Mouse (Mus musculus) embryonic facial prominence, embryonic 10.5 days (tissue): ENCODE measurements around the gene Fhdc1. TPM values are rescaled to one million over a fixed set of nuclear protein-coding genes. Genes with fewer than 3 reads are reported as not detected.

Experiments used
- DNase-seq: peaks from one replicate; pipeline ENCODE4 v3.0.0-alpha.2; 2017; ENCODE audit warnings: low spot score
- H3K27ac ChIP-seq: fragments of 300-500 bp; sonication (generic); replicated peaks from 2 replicates; pipeline ENCODE4 v1.5.1; 2016; ENCODE audit warnings: mild to moderate bottlenecking
- H3K27me3 ChIP-seq: fragments of 300-500 bp; sonication (generic); replicated peaks from 2 replicates; pipeline ENCODE4 v1.6.1; 2016; ENCODE audit warnings: low read depth, mild to moderate bottlenecking; ENCODE audit not compliant: poor library complexity, severe bottlenecking
- H3K36me3 ChIP-seq: fragments of 300-500 bp; sonication (generic); replicated peaks from 2 replicates; pipeline ENCODE4 v1.6.1; 2016; ENCODE audit warnings: mild to moderate bottlenecking, moderate library complexity
- H3K4me1 ChIP-seq: fragments of 300-500 bp; sonication (generic); 2 replicates; pipeline ENCODE4 v1.6.1; 2016
- H3K4me3 ChIP-seq: fragments of 300-500 bp; sonication (generic); 2 replicates; pipeline ENCODE4 v1.5.1; 2016; ENCODE audit warnings: mild to moderate bottlenecking, moderate library complexity
- H3K9me3 ChIP-seq: fragments of 300-500 bp; sonication (generic); 2 replicates; pipeline ENCODE4 v1.6.1; 2016; ENCODE audit warnings: mild to moderate bottlenecking
- WGBS: fragments of 180-500 bp; shearing (Covaris S2); methylation state at CpG from one replicate; pipeline ENCODE4 v1.1.7; 2016; 5-methylcytosine and 5-hydroxymethylcytosine counted together
- polyA plus RNA-seq: library from polyadenylated mRNA; unstranded; fragments of >200 nt; fragmentation: Nextera tagmentation; extraction: Ambion mirVana; gene quantifications from 2 replicates; pipeline ENCODE4 v1.2.1, GENCODE M21; 2016

The Fhdc1 gene
- polyA plus RNA-seq, 1 experiment from 2014 or later, result 5.7 TPM

- WGBS, result 29% methylated on average over 9 of the region's 9 CpGs
- peak; percentile 63 for DNase-seq
- Histone ChIP-seq H3K4me3 (peak overlapping the region; percentile 40), H3K27me3 (peaks cover 39% of the 10 kb centered on the region), H3K4me1 (peaks cover 32% of the 10 kb centered on the region), H3K36me3 (no peaks in the 10 kb centered on the region), H3K27ac (peak overlapping the region; percentile 75), H3K9me3 (no peaks in the 10 kb centered on the region)
Measured at GRCm38 (mm10) chr3:84445838-84446237, 34.4 kb downstream of the Fhdc1 start.

DNA sequence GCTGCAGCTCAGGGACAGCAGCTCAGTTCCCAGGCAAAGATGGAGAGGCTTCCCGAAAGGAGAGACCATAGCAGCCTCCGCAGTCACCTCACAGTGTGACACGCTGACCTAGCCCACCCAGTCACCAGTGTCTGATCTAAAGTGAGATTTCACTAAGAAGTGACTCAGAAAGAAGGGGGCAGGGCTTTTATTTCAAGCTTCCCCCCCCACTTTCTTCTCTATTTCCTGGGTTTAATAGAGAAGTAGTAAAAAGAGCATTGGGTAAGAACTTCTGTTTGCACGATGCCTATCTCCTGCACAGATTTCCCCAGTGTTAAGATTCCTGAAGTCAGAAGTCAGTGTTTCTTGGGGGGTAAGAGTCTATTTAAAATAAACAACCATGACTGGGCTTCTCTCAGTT is 37.3 kb downstream of the Fhdc1 start:
- Histone ChIP-seq H3K36me3 (no peaks in the 10 kb centered on the region), H3K27ac (no peak overlapping the region), H3K9me3 (no peaks in the 10 kb centered on the region), H3K4me1 (peaks cover 32% of the 10 kb centered on the region), H3K4me3 (no peak overlapping the region), H3K27me3 (peaks cover 44% of the 10 kb centered on the region)
- DNase-seq, result no peak
- WGBS, result 85% methylated on average over 4 of the region's 4 CpGs

DNA sequence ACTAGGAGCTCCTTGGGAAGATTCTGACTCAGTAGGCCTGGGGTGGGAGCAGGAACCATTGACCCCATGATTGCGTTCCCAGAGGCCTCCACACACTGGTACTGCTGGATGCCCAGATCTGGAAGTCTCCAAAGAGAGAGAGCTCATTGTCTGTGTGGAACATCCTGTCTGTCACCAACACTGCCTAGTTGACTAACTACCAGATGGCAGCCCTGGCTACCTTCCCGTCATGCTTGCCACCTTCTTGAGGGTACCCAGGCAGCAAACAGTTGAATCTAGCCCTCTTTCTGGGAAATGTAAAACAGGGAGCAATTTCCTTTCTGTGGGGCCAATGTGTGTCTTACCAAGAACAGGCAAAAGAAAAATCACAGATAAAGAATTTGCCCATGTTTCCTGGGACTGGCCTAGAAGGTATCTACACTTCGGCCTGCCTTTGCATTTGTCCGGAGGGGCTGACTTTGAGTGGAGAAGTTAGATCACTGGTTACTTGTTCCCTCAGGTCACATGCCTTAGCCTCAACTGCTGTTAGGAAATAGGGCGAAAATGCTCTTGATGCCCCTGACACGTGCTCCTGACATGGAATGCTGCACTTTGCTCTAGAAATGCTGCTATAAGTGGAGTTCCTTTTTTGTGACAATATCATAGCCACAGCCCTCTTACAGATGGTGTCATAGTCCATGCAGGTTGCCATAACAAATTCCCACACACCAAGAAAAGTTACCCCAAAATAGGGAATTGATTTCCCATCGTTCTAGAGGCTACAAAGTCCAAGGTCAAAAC is 40.6 kb downstream of the Fhdc1 start:
- WGBS, result 90% methylated on average over 7 of the region's 7 CpGs

GRCm38 (mm10) chr3:84438840-84439239 is 41.4 kb downstream of the Fhdc1 start:
- no peaks in the 10 kb centered on the region for H3K9me3 ChIP-seq
- peaks cover 20% of the 10 kb centered on the region for H3K4me1 ChIP-seq
- H3K4me3 ChIP-seq, result no peak overlapping the region
- H3K36me3 ChIP-seq, result no peaks in the 10 kb centered on the region
- WGBS, result 80% methylated on average over 7 of the region's 7 CpGs
- H3K27ac ChIP-seq, result no peak overlapping the region
- no peak for DNase-seq
- H3K27me3 ChIP-seq, result peaks cover 18% of the 10 kb centered on the region

More for the DNA sequence above, 40.6 kb downstream of the Fhdc1 start:
- H3K27ac ChIP-seq, result no peak overlapping the region
- H3K36me3 ChIP-seq, result no peaks in the 10 kb centered on the region
- H3K27me3 ChIP-seq, result peaks cover 24% of the 10 kb centered on the region
- H3K9me3 ChIP-seq, result no peaks in the 10 kb centered on the region
- no peak overlapping the region for H3K4me3 ChIP-seq
- DNase-seq, result no peak
- peaks cover 21% of the 10 kb centered on the region for H3K4me1 ChIP-seq

- Histone ChIP-seq H3K9me3 (no peaks in the 10 kb centered on the region), H3K27me3 (peaks cover 11% of the 10 kb centered on the region; the same call in 1 of the 2 replicates), H3K27ac (no peak overlapping the region), H3K4me3 (no peak overlapping the region), H3K4me1 (peaks cover 21% of the 10 kb centered on the region), H3K36me3 (no peaks in the 10 kb centered on the region)
- WGBS, result 65% methylated on average over 11 of the region's 11 CpGs
- DNase-seq, result no peak
Measured at GRCm38 (mm10) chr3:84438118-84438517, 42.1 kb downstream of the Fhdc1 start.

GRCm38 (mm10) chr3:84436947-84437346 is 43.3 kb downstream of the Fhdc1 start:
- Histone ChIP-seq H3K4me1 (peaks cover 30% of the 10 kb centered on the region), H3K9me3 (no peaks in the 10 kb centered on the region), H3K27ac (no peak overlapping the region), H3K4me3 (no peak overlapping the region), H3K27me3 (0 out of 2 replicates have a peak, but pooled peaks cover 10% of the 10 kb centered on the region), H3K36me3 (no peaks in the 10 kb centered on the region)
- DNase-seq, result no peak
- WGBS, result 92% methylated on average over 7 of the region's 7 CpGs

- Histone ChIP-seq H3K27ac (peak overlapping the region; percentile 44; the same call in 1 of the 2 replicates), H3K4me1 (peaks cover 44% of the 10 kb centered on the region), H3K27me3 (0 out of 2 replicates have a peak, but pooled peaks cover 19% of the 10 kb centered on the region), H3K9me3 (no peaks in the 10 kb centered on the region), H3K4me3 (no peak overlapping the region), H3K36me3 (no peaks in the 10 kb centered on the region)
- DNase-seq, result peak; percentile 52
- 28% methylated on average over 11 of the region's 11 CpGs for WGBS
Measured at GRCm38 (mm10) chr3:84435288-84436043, 44.8 kb downstream of the Fhdc1 start.

DNA sequence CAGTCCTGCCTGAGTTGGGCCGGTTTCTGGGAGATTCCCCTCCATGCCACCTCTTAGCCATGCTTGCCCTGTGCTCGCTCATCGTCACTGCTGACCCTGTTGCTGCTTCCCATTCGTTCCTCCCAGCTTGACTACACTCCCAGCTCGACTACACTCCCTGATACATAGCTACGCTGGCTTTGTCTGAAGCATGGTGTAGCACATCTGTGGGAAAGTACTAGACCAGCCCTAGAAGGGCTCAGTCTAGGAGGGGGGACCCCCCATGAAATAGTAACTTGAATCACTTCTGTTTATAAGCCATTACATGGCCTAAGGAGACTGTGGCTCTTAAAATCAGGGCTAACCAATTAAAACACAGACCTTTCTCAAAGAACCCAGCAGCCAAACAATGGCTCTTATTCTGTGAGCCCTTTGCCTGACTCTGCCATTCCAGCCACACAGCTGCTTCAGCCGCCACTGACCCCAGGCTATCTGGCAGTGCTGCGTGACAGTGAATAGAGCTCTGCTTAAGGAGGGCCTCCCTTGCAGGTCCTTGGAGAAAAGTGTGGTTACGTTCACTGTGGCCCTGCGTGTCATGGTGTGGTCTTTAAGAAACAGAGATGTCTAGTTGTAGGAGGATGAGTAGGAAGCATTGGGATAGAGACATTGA is 47.3 kb downstream of the Fhdc1 start:
- peak; percentile 39 for DNase-seq
- Histone ChIP-seq H3K27me3 (0 out of 2 replicates have a peak, but pooled peaks cover 15% of the 10 kb centered on the region), H3K9me3 (no peaks in the 10 kb centered on the region), H3K27ac (peak overlapping the region; percentile 63), H3K4me1 (peaks cover 52% of the 10 kb centered on the region), H3K4me3 (no peak overlapping the region), H3K36me3 (no peaks in the 10 kb centered on the region)
- WGBS, result 40% methylated on average over 10 of the region's 10 CpGs

DNA sequence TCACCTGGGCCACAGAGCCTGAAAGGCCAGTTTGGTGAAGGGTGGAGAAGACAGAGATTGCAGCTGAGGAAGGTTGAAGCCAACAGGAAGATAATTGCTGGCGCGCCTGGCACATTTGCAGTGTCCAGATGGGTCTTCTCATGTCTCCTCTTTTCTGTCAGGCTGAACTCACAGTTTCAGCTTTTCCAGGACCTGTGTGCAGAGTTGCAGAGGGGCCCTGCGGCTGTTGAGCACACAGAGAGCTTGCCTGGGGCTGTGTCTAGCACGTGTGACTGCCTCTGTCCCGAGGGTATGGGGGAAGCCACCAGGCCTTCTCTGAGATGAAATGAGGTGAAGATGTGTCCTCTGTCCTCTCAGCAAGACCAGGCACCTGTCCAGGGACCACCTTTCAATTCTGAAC is 49.0 kb downstream of the Fhdc1 start:
- H3K9me3 ChIP-seq, result no peaks in the 10 kb centered on the region
- peak overlapping the region; percentile 51; the same call in 1 of the 2 replicates for H3K27ac ChIP-seq
- DNase-seq, result no peak
- peaks cover 49% of the 10 kb centered on the region for H3K4me1 ChIP-seq
- 65% methylated on average over 5 of the region's 5 CpGs for WGBS
- H3K4me3 ChIP-seq, result no peak overlapping the region
- no peaks in the 10 kb centered on the region for H3K36me3 ChIP-seq
- 0 out of 2 replicates have a peak, but pooled peaks cover 15% of the 10 kb centered on the region for H3K27me3 ChIP-seq

GRCm38 (mm10) chr3:84430152-84430551 is 50.1 kb downstream of the Fhdc1 start:
- Histone ChIP-seq H3K9me3 (no peaks in the 10 kb centered on the region), H3K27me3 (0 out of 2 replicates have a peak, but pooled peaks cover 15% of the 10 kb centered on the region), H3K4me3 (no peak overlapping the region), H3K27ac (no peak overlapping the region; the same call in 1 of the 2 replicates), H3K4me1 (peaks cover 39% of the 10 kb centered on the region), H3K36me3 (no peaks in the 10 kb centered on the region)
- WGBS, result 22% methylated on average over 2 of the region's 2 CpGs
- DNase-seq, result no peak

- H3K27ac ChIP-seq, result no peak overlapping the region
- DNase-seq, result no peak
- 93% methylated on average over 12 of the region's 12 CpGs for WGBS
- no peak overlapping the region for H3K4me3 ChIP-seq
- H3K27me3 ChIP-seq, result 0 out of 2 replicates have a peak, but pooled peaks cover 15% of the 10 kb centered on the region
- H3K4me1 ChIP-seq, result peaks cover 41% of the 10 kb centered on the region
- H3K9me3 ChIP-seq, result no peaks in the 10 kb centered on the region
- no peaks in the 10 kb centered on the region for H3K36me3 ChIP-seq
Measured at GRCm38 (mm10) chr3:84428994-84429725, 51.1 kb downstream of the Fhdc1 start.

DNA sequence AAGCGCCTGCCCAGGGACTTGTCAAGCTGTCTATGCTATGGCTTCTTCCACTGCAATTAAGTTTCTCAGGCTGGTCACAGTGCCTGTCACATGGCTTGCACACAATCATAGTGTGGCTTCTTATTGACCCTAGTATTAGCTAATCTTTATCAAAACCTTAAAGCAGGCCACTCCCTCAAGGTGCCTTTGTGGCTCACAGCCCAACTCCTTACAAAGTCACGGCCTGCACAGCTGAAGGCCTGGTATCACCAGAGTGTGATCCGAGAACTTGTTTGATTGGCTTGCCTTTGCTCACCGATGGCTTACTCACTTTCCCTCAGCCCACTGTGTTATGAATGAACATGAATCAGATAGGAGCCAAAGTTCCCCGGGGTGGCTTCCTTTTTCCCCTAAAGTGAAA is 52.5 kb downstream of the Fhdc1 start:
- Histone ChIP-seq H3K4me1 (peaks cover 35% of the 10 kb centered on the region), H3K4me3 (no peak overlapping the region), H3K9me3 (no peaks in the 10 kb centered on the region), H3K27ac (no peak overlapping the region), H3K36me3 (no peaks in the 10 kb centered on the region), H3K27me3 (0 out of 2 replicates have a peak, but pooled peaks cover 15% of the 10 kb centered on the region)
- 91% methylated on average over 5 of the region's 5 CpGs for WGBS
- no peak for DNase-seq
